Mouse (Mus musculus) forebrain, embryonic 14.5 days (tissue): ENCODE measurements at regions not wholly inside any gene's neighbourhood (a gene's known extent, or its start where the extent isn't known, plus 50 kb on each side); places are given as distances from the start of the nearest gene placed in this dataset.
"Not testable (repeated sequence)": the region's sequence is repeated elsewhere in the genome, so short reads cannot be mapped to it uniquely, and the experiment has no call there.

ENCODE experiments used
- ATAC-seq: fragments of 200-750 bp; cut with Nextera tagmentation; 2 replicates; pipeline ENCODE4 v1.8.0; 2017; ENCODE audit warnings: mild to moderate bottlenecking, moderate library complexity
- DNase-seq: peaks from one replicate; pipeline ENCODE4 v3.0.0-alpha.2; 2015; ENCODE audit warnings: low spot score
- H3K27ac ChIP-seq: fragments of 300-500 bp; sonication (generic); 2 replicates; pipeline ENCODE4 v1.5.1; 2014; ENCODE audit warnings: low read depth, mild to moderate bottlenecking, control low read depth, low read length, moderate library complexity
- H3K27me3 ChIP-seq: fragments of 300-500 bp; sonication (generic); replicated peaks from 2 replicates; pipeline ENCODE4 v1.6.1; 2014; ENCODE audit warnings: low read length, control low read depth, mixed read lengths; ENCODE audit not compliant: control insufficient read depth, insufficient read depth
- H3K36me3 ChIP-seq: fragments of 300-500 bp; sonication (generic); 2 replicates; pipeline ENCODE4 v1.6.1; 2014; ENCODE audit warnings: low read length, control low read depth; ENCODE audit not compliant: control insufficient read depth, insufficient read depth
- H3K4me1 ChIP-seq: fragments of 300-500 bp; sonication (generic); 2 replicates; pipeline ENCODE4 v1.6.1; 2014; ENCODE audit warnings: antibody characterized with exemption, low read length, control low read depth; ENCODE audit not compliant: control insufficient read depth, insufficient read depth
- H3K4me2 ChIP-seq: fragments of 300-500 bp; sonication (generic); 2 replicates; pipeline ENCODE4 v1.6.1; 2014; ENCODE audit warnings: mild to moderate bottlenecking, control low read depth, low read length
- H3K4me3 ChIP-seq: fragments of 300-500 bp; sonication (generic); 2 replicates; pipeline ENCODE4 v1.5.1; 2014; ENCODE audit warnings: low read depth, low read length, control low read depth
- H3K9ac ChIP-seq: fragments of 300-500 bp; sonication (generic); 2 replicates; pipeline ENCODE4 v1.6.1; 2014; ENCODE audit warnings: mild to moderate bottlenecking, low read length, control low read depth, moderate library complexity
- H3K9me3 ChIP-seq: fragments of 300-500 bp; sonication (generic); replicated peaks from 2 replicates; pipeline ENCODE4 v1.6.1; 2016; ENCODE audit warnings: low read length, control low read depth, mixed read lengths; ENCODE audit not compliant: control insufficient read depth
- WGBS: fragments of 180-500 bp; shearing (Covaris S2); extraction: QIAGEN DNeasy Blood & Tissue Kit; methylation state at CpG from one replicate; pipeline ENCODE4 v1.1.7; 2014; 5-methylcytosine and 5-hydroxymethylcytosine counted together

DNA sequence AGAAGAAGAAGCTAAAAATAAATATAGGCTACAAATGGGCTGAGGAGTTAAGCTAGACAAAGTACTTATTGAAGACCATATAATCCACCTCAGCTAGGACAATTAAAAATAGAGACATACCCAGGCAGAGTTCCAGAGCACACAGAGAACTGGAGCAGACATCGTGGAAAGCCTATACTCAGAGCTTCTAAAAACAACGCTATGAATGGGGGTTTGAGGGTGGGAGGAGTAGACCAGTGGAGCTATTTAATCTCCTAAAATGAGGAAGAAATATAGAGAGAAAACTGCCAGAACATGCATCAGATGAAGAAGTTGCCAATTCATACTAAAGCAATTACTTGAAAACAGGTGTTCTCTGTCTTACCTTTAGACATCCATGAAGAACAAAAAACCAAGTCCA lies 720.8 kb downstream of the Efna5 start:
- ATAC-seq (no peak), DNase-seq (no peak)
- Histone ChIP-seq H3K27me3 (no peaks in the 10 kb centered on the region), H3K4me3 (no peak overlapping the region), H3K4me1 (no peaks in the 10 kb centered on the region), H3K9ac (no peak overlapping the region), H3K27ac (no peak overlapping the region), H3K4me2 (no peak overlapping the region), H3K9me3 (no peaks in the 10 kb centered on the region), H3K36me3 (no peaks in the 10 kb centered on the region)
- WGBS: 84% methylated on average over 2 of the region's 2 CpGs

- H3K9me3 ChIP-seq: no peaks in the 10 kb centered on the region
- no peaks in the 10 kb centered on the region for H3K36me3 ChIP-seq
- no peak overlapping the region for H3K27ac ChIP-seq
- no peak overlapping the region for H3K4me3 ChIP-seq
- DNase-seq (peak; percentile 31), ATAC-seq (no peak)
- H3K4me2 ChIP-seq: no peak overlapping the region
- 17% methylated on average over 3 of the region's 3 CpGs for WGBS
- no peak overlapping the region for H3K9ac ChIP-seq
- no peaks in the 10 kb centered on the region for H3K27me3 ChIP-seq
- no peaks in the 10 kb centered on the region for H3K4me1 ChIP-seq
Measured at GRCm38 (mm10) chr17:62135050-62135449, 746.1 kb downstream of the Efna5 start.

GRCm38 (mm10) chr17:62111703-62112102 lies 769.4 kb downstream of the Efna5 start:
- not testable (repeated sequence) for H3K4me1 ChIP-seq, H3K27me3 ChIP-seq, H3K9ac ChIP-seq, ATAC-seq, H3K36me3 ChIP-seq, DNase-seq, H3K4me2 ChIP-seq, H3K27ac ChIP-seq, H3K9me3 ChIP-seq, H3K4me3 ChIP-seq
- 90% methylated on average over 3 of the region's 3 CpGs for WGBS

DNA sequence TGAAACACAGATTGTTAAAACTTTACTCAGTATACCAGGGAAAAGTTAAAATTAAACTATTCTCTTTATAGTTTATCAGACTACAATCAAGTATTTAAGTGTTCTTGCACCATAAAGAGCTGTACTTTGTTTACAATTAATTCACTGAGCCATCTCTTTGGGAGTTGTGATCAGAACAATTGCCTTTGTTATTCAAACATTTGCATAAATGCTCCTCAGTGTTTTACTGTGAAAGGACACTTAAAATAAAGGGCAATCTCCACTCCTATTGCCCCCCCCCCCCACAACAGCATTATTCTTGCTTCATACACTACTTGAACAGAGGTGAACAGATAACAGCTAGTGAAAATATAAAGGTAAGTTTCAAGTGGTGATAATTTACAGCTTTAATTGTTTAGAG lies 772.1 kb downstream of the Efna5 start:
- H3K27ac ChIP-seq: no peak overlapping the region
- no peak for DNase-seq
- H3K9ac ChIP-seq: no peak overlapping the region
- no peak overlapping the region for H3K4me3 ChIP-seq
- ATAC-seq: no peak
- no peaks in the 10 kb centered on the region for H3K4me1 ChIP-seq
- H3K9me3 ChIP-seq: no peaks in the 10 kb centered on the region
- H3K36me3 ChIP-seq: no peaks in the 10 kb centered on the region
- H3K4me2 ChIP-seq: no peak overlapping the region
- H3K27me3 ChIP-seq: no peaks in the 10 kb centered on the region

GRCm38 (mm10) chr17:62083281-62083680 lies 797.8 kb downstream of the Efna5 start:
- ATAC-seq: no peak
- Histone ChIP-seq H3K9me3 (no peaks in the 10 kb centered on the region), H3K4me2 (no peak overlapping the region), H3K27ac (no peak overlapping the region), H3K4me1 (no peaks in the 10 kb centered on the region), H3K36me3 (no peaks in the 10 kb centered on the region), H3K9ac (no peak overlapping the region), H3K27me3 (no peaks in the 10 kb centered on the region), H3K4me3 (no peak overlapping the region)
- 54% methylated on average over 4 of the region's 4 CpGs for WGBS
- DNase-seq: no peak

GRCm38 (mm10) chr17:62077604-62078003 lies 803.5 kb downstream of the Efna5 start:
- Histone ChIP-seq H3K4me2 (no peak overlapping the region), H3K4me3 (no peak overlapping the region), H3K9me3 (no peaks in the 10 kb centered on the region), H3K9ac (no peak overlapping the region), H3K4me1 (no peaks in the 10 kb centered on the region), H3K27me3 (no peaks in the 10 kb centered on the region), H3K36me3 (no peaks in the 10 kb centered on the region), H3K27ac (no peak overlapping the region)
- peak; percentile 69; the same call in 1 of the 2 replicates for ATAC-seq
- 41% methylated on average over 7 of the region's 7 CpGs for WGBS
- DNase-seq: peak; percentile 56

GRCm38 (mm10) chr17:62064939-62065338 lies 816.2 kb downstream of the Efna5 start:
- Histone ChIP-seq H3K27me3 (no peaks in the 10 kb centered on the region), H3K4me1 (no peaks in the 10 kb centered on the region), H3K4me3 (no peak overlapping the region), H3K36me3 (no peaks in the 10 kb centered on the region), H3K27ac (no peak overlapping the region), H3K4me2 (no peak overlapping the region), H3K9ac (no peak overlapping the region), H3K9me3 (no peaks in the 10 kb centered on the region)
- no peak for ATAC-seq
- WGBS: 86% methylated on average over 1 of the region's 1 CpGs
- DNase-seq: no peak

DNA sequence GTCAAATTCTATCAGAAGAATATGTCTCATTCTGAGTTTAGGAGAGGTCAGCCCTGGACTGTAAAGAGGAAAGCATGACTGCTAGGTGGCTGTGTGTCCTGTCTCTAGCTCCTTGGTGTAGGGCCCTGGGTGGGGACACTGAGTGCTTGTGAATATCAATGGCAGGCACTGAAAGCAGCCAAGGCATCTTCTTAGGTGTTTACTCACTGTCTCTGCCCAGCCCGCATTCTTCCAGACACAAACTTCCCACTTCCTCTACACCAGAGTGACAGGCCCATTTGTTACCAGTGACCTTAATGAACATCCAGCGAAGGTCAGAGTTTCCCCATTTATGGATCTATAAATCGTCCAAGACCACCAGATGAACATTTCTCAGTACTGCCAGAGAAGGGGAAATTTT lies 823.1 kb downstream of the Efna5 start:
- Histone ChIP-seq H3K4me3 (no peak overlapping the region), H3K27ac (no peak overlapping the region), H3K4me1 (no peaks in the 10 kb centered on the region), H3K9ac (no peak overlapping the region), H3K4me2 (no peak overlapping the region), H3K27me3 (no peaks in the 10 kb centered on the region), H3K9me3 (no peaks in the 10 kb centered on the region), H3K36me3 (no peaks in the 10 kb centered on the region)
- DNase-seq (no peak), ATAC-seq (no peak)
- 77% methylated on average over 3 of the region's 3 CpGs for WGBS

DNA sequence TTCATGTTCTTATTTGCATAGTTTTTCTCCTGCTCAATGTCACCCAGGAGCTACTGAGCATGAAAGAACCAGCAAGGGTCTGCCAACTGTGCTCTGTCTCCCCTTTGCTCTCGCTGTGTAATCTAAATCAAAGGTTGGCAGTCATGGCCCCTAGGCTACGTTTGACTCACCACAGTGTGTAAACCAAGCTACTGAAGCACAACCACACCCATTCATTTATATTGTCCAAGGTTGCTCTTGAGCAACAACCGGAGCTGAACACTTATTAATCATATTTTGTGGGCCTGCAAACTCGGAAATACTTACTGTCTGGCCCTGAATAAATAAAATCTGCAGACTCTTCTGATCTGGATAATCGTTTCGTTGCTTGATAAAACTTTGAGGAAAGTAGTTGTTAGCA lies 826.3 kb downstream of the Efna5 start:
- no peaks in the 10 kb centered on the region for H3K27me3 ChIP-seq
- no peak overlapping the region for H3K4me3 ChIP-seq
- H3K9ac ChIP-seq: no peak overlapping the region
- ATAC-seq (no peak), DNase-seq (no peak)
- no peaks in the 10 kb centered on the region for H3K9me3 ChIP-seq
- no peaks in the 10 kb centered on the region for H3K36me3 ChIP-seq
- H3K4me2 ChIP-seq: no peak overlapping the region
- no peak overlapping the region for H3K27ac ChIP-seq
- 63% methylated on average over 6 of the region's 6 CpGs for WGBS
- no peaks in the 10 kb centered on the region for H3K4me1 ChIP-seq

DNA sequence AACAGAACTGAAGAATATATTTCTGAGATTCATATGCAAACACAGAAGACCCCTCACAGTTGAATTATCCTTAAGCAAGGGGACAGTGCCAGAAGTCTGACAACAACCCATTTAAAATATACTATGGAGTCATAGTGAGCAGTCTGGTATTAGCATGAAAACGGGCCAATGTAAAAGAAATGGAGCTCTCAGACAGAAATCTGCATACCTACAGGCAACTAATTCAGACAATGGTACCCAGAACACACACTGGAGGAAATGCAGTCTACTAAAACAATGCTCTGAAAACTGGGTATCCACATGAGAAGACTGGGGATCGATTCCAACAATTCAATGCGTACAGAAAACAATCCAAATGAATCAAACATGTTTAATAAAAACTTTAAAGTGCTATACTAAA lies 832.1 kb downstream of the Efna5 start:
- H3K27ac ChIP-seq: no peak overlapping the region
- ATAC-seq (no peak), DNase-seq (no peak)
- H3K9me3 ChIP-seq: no peaks in the 10 kb centered on the region
- no peaks in the 10 kb centered on the region for H3K4me1 ChIP-seq
- H3K4me2 ChIP-seq: no peak overlapping the region
- no peaks in the 10 kb centered on the region for H3K36me3 ChIP-seq
- H3K27me3 ChIP-seq: no peaks in the 10 kb centered on the region
- no peak overlapping the region for H3K4me3 ChIP-seq
- WGBS: 69% methylated on average over 3 of the region's 3 CpGs
- H3K9ac ChIP-seq: no peak overlapping the region
